Comparison of ENCODE assay signal across 10 mouse cellular contexts in the genomic region with DNA sequence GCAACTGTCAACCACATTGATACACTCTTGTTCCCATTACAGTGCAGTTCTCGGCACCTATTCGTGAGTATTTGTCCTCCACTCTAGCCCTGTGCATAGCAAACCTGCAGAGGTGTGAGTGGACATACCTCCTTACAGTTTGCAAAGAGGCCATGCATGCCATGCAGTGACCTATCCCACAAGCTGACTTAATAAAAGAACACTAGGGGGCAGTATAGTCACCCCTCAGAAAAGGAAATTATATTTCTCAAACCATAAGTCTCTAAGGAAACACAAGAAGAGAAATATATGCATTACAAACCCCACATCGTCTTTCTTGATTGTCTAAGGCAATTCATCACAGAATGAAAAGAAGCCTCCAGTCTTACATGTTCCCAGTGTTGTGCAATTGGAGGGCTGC. TPM values are rescaled to one million over a fixed set of nuclear protein-coding genes. Genes with fewer than 3 reads are reported as not detected.
DNase-seq lines count a peak whose midpoint lies in the region; ATAC-seq lines count a peak whose summit lies in the region.
"Had no signal": no experiment of that assay in that cellular context is flagged by ENCODE, and none has a peak within 500 bp of the region (broad histone marks: within the 10 kb centered on the region; RNA-seq: fewer than 3 reads in every experiment).

No protein-coding gene starts in this region.

- peak; percentile 48 for DNase-seq in CD4-positive, CD25-positive, alpha-beta regulatory T cell, adult 2 months (ENCODE audit: low read depth, low spot score)
- DNase-seq in layer of hippocampus, adult 11-12 months (ENCODE audit: low spot score): peak; percentile 21
- DNase-seq in layer of hippocampus, postnatal 36 days: no peak
- peak; percentile 17 for DNase-seq in Muller cell, postnatal 12 days (ENCODE audit: inconsistent ontology term)
- peak; percentile 20 for DNase-seq in lung, postnatal 36 days
- no peak for DNase-seq in gastrocnemius, postnatal 36 days
- no peak for DNase-seq in thymus, postnatal 25 days

- intact Hi-C loops in gastrocnemius, postnatal 36 days (cut with DNase I): loop anchor here (5.0 kb wide), 1 partner anchor 178 kb away; a partner anchor contains a TSS

- ATAC-seq in CD4-positive, CD25-positive, alpha-beta regulatory T cell, adult 4 months: no peak

RNA-seq across cellular contexts. Expression of a gene that starts 37.3 kb away (rescaled TPM):
- polyA plus RNA-seq in CD4-positive, CD25-positive, alpha-beta regulatory T cell, adult 4 months (2017; shearing (Covaris generic)): not detected
- total RNA-seq in layer of hippocampus, postnatal 36 days (2021): not detected
- total RNA-seq in gastrocnemius, postnatal 36 days (2021): not detected
- polyA plus RNA-seq: limb, embryonic 11.5 days; neural tube, embryonic 12.5 days had no signal

RNA-seq across cellular contexts. Expression of a gene that starts 41.2 kb away (rescaled TPM):
- 1 to 10 TPM; 1.8 to 1.9 TPM for polyA plus RNA-seq in CD4-positive, CD25-positive, alpha-beta regulatory T cell, adult 4 months (2017; shearing (Covaris generic))
- total RNA-seq in layer of hippocampus, postnatal 36 days (2021): 1 to 10 TPM; 2.3 to 3.6 TPM
- total RNA-seq in gastrocnemius, postnatal 36 days (2021): not detected

Comparison
In these comparisons a context has a peak if more than half of its experiments do, and no peak if none do; other contexts are left out.
1. DNase-seq: peak in CD4-positive, CD25-positive, alpha-beta regulatory T cell, adult 2 months (single experiment), layer of hippocampus, adult 11-12 months (single experiment), Muller cell, postnatal 12 days (single experiment) and lung, postnatal 36 days (single experiment); none in layer of hippocampus, postnatal 36 days (0 of 2), gastrocnemius, postnatal 36 days (0 of 2) and thymus, postnatal 25 days (single experiment).